Mouse (Mus musculus) heart, adult 2 months (tissue): ENCODE measurements around the gene Lamc2. TPM values are rescaled to one million over a fixed set of nuclear protein-coding genes. Genes with fewer than 3 reads are reported as not detected.

ENCODE experiments used
- DNase-seq, 2 experiments: peaks; one replicate each; pipeline ENCODE4 v3.0.0; 2021
- H3K27ac ChIP-seq: fragments of 200-600 bp; 2 replicates; pipeline ENCODE4 v1.8.1; 2022
- H3K27me3 ChIP-seq: fragments of 200-500 bp; 2 replicates; pipeline ENCODE4 v1.6.1; 2012; ENCODE audit warnings: mild to moderate bottlenecking, low read length, inconsistent platforms, mixed read lengths; ENCODE audit not compliant: control insufficient read depth, insufficient read depth
- H3K36me3 ChIP-seq: fragments of 200-500 bp; 2 replicates; pipeline ENCODE4 v1.6.1; 2012; ENCODE audit warnings: low read length, inconsistent platforms; ENCODE audit not compliant: control insufficient read depth, insufficient read depth
- H3K4me1 ChIP-seq: fragments of 200-500 bp; 2 replicates; pipeline ENCODE4 v1.6.1; 2011; ENCODE audit warnings: low read length; ENCODE audit not compliant: control insufficient read depth, insufficient read depth
- H3K4me3 ChIP-seq: fragments of 200-600 bp; 2 replicates; pipeline ENCODE4 v1.8.1; 2022
- H3K79me2 ChIP-seq: fragments of 200-500 bp; replicated peaks from 2 replicates; pipeline ENCODE4 v1.6.1; 2012; ENCODE audit warnings: mild to moderate bottlenecking, inconsistent platforms, low read length, moderate library complexity, mixed read lengths; ENCODE audit not compliant: control insufficient read depth, insufficient read depth
- H3K9ac ChIP-seq: fragments of 200-500 bp; 2 replicates; pipeline ENCODE4 v1.6.1; 2012; ENCODE audit warnings: low read depth, mild to moderate bottlenecking, control low read depth, inconsistent platforms, low read length, mixed read lengths
- CTCF ChIP-seq: fragments of 200-600 bp; IDR thresholded peaks from 2 replicates; pipeline ENCODE4 v1.8.1; 2022; ENCODE audit warnings: antibody characterized with exemption, mild to moderate bottlenecking, moderate library complexity
- EP300 ChIP-seq: fragments of 200-500 bp; IDR thresholded peaks from 2 replicates; pipeline ENCODE4 v1.6.1; 2011; ENCODE audit warnings: low read depth, low read length, control low read depth; ENCODE audit not compliant: insufficient read depth
- POLR2A ChIP-seq: fragments of 200-500 bp; IDR thresholded peaks from 2 replicates; pipeline ENCODE4 v1.6.1; 2011; ENCODE audit warnings: mild to moderate bottlenecking, low read depth, low read length, control low read depth; ENCODE audit not compliant: insufficient read depth
- WGBS: fragments of 180-500 bp; shearing (Covaris S2); methylation state at CpG from one replicate; pipeline ENCODE4 v1.1.7; 2018; 5-methylcytosine and 5-hydroxymethylcytosine counted together
- intact Hi-C: fragments of 180-260 bp; cut with DNase I; formaldehyde crosslinking; loops from one replicate; pipeline ENCODE4 v1.15.1; 2025
- polyA plus RNA-seq: library from polyadenylated mRNA; depleted of rRNA; stranded (reverse); fragments of >200 nt; gene quantifications from 2 replicates; pipeline ENCODE4 v1.2.3, GENCODE M21; 2012
- total RNA-seq, 2 experiments: library from RNA; stranded (reverse); gene quantifications; 2 replicates each; pipeline ENCODE4 v1.2.3; 2021

Gene Lamc2
- total and polyA plus RNA-seq, 3 experiments: 1.6 to 11.8 (median 9.3) TPM

DNA sequence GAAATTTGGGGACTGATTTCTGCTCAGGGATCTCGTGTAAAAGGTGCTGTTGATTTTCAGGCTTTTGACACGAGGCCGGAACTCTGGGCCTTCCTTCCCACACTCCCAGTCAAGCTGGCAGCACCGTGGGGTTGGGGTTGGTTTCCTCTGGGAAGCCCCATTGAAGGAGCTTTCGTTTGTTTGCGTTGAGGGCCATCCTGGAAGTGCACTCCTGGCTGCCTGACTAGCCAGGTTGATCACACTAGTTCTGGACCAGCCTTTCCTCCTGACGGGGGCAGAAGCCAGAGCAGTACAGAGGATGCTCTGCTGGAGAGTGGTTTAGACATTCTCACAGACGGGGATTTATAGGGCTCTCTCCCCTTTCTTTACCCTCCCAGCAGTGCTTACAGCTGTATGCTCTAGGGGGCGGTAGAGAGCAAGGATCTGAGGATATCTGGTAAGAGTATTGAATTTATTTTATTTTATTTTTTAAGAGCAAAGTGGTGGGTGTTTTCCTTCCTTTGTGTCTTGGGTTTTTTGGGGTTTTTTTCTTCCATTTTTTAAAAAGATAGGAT is 84.8 kb downstream of the Lamc2 start:
- H3K4me1 ChIP-seq: peaks cover 4% of the 10 kb centered on the region; the same call in 1 of the 2 replicates
- DNase-seq: peak; percentile 46 to 64

DNA sequence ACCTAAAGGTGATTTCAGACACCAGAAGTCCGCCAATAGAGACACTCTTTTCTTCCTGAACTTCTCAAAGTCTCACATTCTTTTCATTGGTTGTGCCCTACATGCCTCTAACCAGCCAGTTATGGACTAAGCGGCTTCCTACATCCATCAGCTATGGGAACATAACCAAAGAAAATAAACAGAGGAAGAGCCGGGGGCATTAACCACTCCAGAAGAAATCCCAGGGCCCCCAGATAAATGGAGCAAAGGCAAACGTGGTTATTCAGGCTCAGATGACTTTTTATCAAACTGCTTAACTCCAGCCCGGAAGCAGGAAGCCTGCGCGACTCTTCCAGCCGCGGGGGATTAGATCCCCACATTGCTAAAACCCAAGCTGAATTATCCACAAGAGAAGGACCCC is 85.3 kb downstream of the Lamc2 start:
- no peaks in the 10 kb centered on the region for H3K36me3 ChIP-seq
- no peak overlapping the region for H3K4me3 ChIP-seq
- H3K27me3 ChIP-seq: no peaks in the 10 kb centered on the region
- H3K79me2 ChIP-seq: no peaks in the 10 kb centered on the region
- no peak overlapping the region for H3K9ac ChIP-seq
- no peak for TF ChIP-seq EP300
- peaks cover 4% of the 10 kb centered on the region; the same call in 1 of the 2 replicates for H3K4me1 ChIP-seq
- DNase-seq: no peak
- peak overlapping the region; percentile 51 for H3K27ac ChIP-seq
- WGBS: 24% methylated on average over 9 of the region's 9 CpGs
- intact Hi-C loops: loop anchor here (5.0 kb wide), 1 partner anchor 121 kb away; no protein-coding TSS in a partner anchor

More for the DNA sequence above, 84.8 kb downstream of the Lamc2 start:
- Histone ChIP-seq H3K36me3 (no peaks in the 10 kb centered on the region), H3K9ac (peak overlapping the region; percentile 24; the same call in 1 of the 2 replicates), H3K27me3 (no peaks in the 10 kb centered on the region), H3K27ac (peak overlapping the region; percentile 51), H3K79me2 (no peaks in the 10 kb centered on the region), H3K4me3 (no peak overlapping the region)
- TF ChIP-seq EP300 (no peak), CTCF (peak; percentile 96; the same call in 1 of the 2 replicates), POLR2A (no peak)
- WGBS: 28% methylated on average over 9 of the region's 9 CpGs
- intact Hi-C loops: loop anchor here (5.0 kb wide), 1 partner anchor 121 kb away; no protein-coding TSS in a partner anchor

DNA sequence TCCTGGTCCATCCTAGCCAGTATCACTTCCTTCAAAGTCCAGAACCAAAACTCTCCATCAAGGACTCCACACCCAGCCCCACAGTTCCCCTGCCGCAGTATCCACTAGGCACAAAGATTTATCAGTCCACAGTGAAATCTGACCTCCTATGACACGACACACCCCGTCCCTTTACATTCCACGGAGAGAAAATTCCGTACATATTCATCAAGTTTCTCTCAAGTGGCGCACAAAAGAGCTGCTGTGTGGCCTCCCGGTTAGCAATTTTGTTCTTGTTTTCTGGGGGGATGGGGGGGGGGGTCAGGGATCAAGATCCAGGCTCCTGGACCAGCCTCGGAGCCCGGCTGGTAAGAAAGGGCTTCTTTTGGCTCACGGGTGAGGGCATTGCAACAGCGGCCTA is 87.7 kb downstream of the Lamc2 start:
- H3K4me3 ChIP-seq: no peak overlapping the region
- no peak for DNase-seq
- no peaks in the 10 kb centered on the region for H3K36me3 ChIP-seq
- 86% methylated on average over 11 of the region's 11 CpGs for WGBS
- no peak overlapping the region for H3K9ac ChIP-seq
- no peaks in the 10 kb centered on the region for H3K79me2 ChIP-seq
- no peak overlapping the region for H3K27ac ChIP-seq
- H3K27me3 ChIP-seq: no peaks in the 10 kb centered on the region
- H3K4me1 ChIP-seq: peaks cover 4% of the 10 kb centered on the region; the same call in 1 of the 2 replicates
- TF ChIP-seq CTCF (no peak), EP300 (no peak), POLR2A (no peak)
- intact Hi-C loops: no loop called here

DNA sequence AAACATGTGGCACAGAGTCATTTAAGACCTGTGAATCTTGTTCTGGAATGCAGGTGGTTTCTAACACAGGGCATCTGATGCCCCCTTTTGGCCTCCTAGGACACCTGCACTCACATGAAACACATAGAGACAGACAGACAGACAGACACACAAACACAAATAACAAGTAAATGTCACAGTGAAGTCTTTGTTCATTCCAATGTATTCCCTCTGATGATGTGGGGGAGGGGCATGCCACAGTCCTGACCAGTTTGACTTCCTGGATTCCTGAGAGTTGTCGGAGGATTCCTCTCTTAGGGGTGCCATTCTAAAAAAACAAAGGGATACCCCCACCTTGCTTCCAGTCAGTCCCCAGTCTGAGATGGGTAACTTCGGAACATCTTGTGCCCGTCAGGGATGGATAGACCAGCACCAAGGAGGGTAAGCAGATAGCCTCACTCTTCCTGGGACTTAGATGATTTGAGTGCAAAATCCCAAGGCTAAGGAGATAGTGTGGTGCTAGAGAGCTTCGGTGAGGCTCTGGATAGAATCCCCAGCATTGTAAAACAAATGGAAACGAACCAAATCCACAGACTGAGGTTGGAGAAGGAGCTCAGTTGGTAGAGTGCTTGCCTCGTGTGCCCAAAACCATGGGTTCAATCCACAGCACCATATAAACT is 89.1 kb downstream of the Lamc2 start:
- Histone ChIP-seq H3K4me1 (peaks cover 5% of the 10 kb centered on the region), H3K9ac (no peak overlapping the region), H3K36me3 (no peaks in the 10 kb centered on the region), H3K27ac (no peak overlapping the region), H3K79me2 (no peaks in the 10 kb centered on the region), H3K27me3 (no peaks in the 10 kb centered on the region), H3K4me3 (no peak overlapping the region)
- 94% methylated on average over 6 of the region's 6 CpGs for WGBS
- TF ChIP-seq CTCF (no peak), EP300 (no peak), POLR2A (no peak)
- intact Hi-C loops: no loop called here
- no peak for DNase-seq

DNA sequence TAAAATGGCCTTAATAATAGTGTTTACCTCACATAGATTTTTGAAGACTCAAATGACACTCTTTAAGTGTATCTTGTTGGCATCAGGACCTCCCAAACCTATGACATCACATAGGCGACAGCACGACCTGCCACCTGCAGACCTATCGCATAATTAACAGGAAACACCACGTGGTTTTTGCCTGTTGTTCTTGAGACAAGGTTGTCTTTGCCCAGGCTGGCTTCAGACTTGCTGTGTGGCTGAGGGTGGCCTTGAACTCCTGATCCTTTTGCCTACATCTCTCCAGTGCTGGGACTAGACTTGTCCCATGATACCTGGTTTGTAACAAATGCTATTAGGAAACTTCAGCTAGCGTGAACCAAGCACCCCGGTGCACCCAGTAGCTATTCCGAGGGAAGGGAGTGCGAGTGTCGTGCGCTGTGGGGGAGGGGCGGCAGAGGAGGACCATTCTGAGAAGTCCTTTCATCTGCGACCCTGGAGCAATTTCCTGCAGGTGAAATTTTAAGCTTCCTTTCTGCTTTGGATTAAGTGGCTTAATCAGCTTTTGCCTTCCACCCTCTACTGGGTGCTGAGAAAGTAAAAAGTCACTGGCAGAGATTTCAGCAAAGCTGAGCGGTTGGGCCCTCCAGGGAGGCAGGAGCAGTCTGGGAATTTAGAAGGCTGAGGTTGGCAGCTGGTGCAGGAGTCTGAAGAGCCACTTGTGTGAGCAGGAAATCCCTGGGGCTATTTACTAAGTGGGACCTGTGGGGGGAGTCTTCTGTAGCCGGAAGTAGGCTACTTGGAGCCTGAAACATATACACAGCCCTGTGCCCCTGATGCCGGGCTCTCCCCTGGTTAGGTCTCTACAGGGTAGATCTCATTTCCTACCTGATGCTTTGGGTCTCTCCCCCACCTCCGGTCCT is 90.2 kb downstream of the Lamc2 start:
- no peak overlapping the region for H3K9ac ChIP-seq
- H3K27ac ChIP-seq: no peak overlapping the region
- H3K79me2 ChIP-seq: no peaks in the 10 kb centered on the region
- DNase-seq: no peak
- H3K36me3 ChIP-seq: no peaks in the 10 kb centered on the region
- 35% methylated on average over 16 of the region's 16 CpGs for WGBS
- H3K4me1 ChIP-seq: peaks cover 4% of the 10 kb centered on the region
- no peak overlapping the region for H3K4me3 ChIP-seq
- TF ChIP-seq POLR2A: no peak
- TF ChIP-seq EP300: no peak
- TF ChIP-seq CTCF: no peak
- H3K27me3 ChIP-seq: no peaks in the 10 kb centered on the region
- intact Hi-C loops: no loop called here
